Comparison of ENCODE assay signal across 1 mouse cellular context in the genomic region with DNA sequence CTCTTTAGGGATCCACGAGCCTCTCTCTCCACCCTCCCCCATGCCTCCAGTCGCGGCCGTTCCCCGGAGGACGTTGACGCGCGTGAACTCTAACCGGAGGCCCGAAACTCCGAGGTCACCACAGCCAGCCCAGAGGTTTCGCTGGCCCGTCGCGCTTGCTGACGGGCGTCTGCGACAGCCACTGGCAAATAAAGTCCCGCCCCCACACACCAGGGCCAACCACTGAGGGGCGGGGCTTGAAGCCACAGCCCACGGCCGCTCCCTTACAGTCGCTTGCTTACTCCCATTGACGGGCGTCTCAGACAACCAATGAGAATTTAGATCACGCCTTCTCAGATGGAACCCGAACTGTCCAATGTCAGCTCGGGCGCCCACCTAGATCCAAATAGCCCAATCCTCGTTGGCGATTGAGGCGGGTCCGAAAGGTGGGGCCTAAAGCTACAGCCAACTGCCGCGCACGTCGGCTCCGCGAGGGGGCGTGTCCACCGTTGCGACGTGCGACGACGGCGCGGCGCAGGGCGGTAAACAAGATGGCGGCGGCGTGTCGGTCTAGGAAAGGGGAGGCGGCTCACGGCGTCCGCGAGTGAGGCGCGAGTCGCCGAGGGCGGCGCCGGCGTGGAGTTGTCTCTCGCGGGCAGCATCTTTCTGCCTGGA.
A peak's percentile ranks its signal among the peaks of the same experiment; 100 is the strongest.
TF ChIP-seq lines count a peak whose summit lies in the region.

Stk11 (plus strand) TSS at position 514 of the 654 bp plus-strand sequence.

TF ChIP-seq in CH12.LX, 34 proteins besides CTCF, POLR2A, EP300 and RAD21 (continued from another document):
- TF ChIP-seq BHLHE40 (IDR thresholded peaks at IDR 0.05; ENCODE audit: low read depth, low read length) (no peak), E2F4 (IDR thresholded peaks at IDR 0.05; ENCODE audit: insufficient replicate concordance, low read depth, low read length) (no peak), TCF12 (IDR thresholded peaks at IDR 0.05; ENCODE audit: low read depth, low read length) (peak; percentile 95), KAT2A (IDR thresholded peaks at IDR 0.05; ENCODE audit: insufficient replicate concordance, low read length) (peak; percentile 76; the same call in 1 of the 2 replicates), USF1 (IDR thresholded peaks at IDR 0.05; ENCODE audit: low read depth, low read length) (no peak), USF2 (conservative IDR thresholded peaks at IDR 0.05; ENCODE audit: low read depth, low read length) (no peak), MEF2A (IDR thresholded peaks at IDR 0.05; ENCODE audit: borderline replicate concordance, low read depth, low read length) (no peak; the same call in 1 of the 2 replicates), SIN3A (IDR thresholded peaks at IDR 0.05; ENCODE audit: low read length) (peak; percentile 78; the same call in 1 of the 2 replicates), ETS1 (conservative IDR thresholded peaks at IDR 0.05; ENCODE audit: low read depth, low read length) (no peak), HCFC1 (IDR thresholded peaks at IDR 0.05; ENCODE audit: low read depth, low read length) (peak; percentile 77), JUN (IDR thresholded peaks at IDR 0.05; ENCODE audit: insufficient read depth, low read depth, low read length) (no peak), CHD1 (IDR thresholded peaks at IDR 0.05; ENCODE audit: low read depth, low read length) (no peak), IRF4 (IDR thresholded peaks at IDR 0.05; ENCODE audit: low read depth, low read length) (0 out of 2 replicates have a peak, but pooled peaks have one; percentile 33), POLR2AphosphoS2 (IDR thresholded peaks at IDR 0.05; ENCODE audit: low read depth, low read length) (no peak; the same call in 1 of the 2 replicates), GABPA (IDR thresholded peaks at IDR 0.05; ENCODE audit: insufficient replicate concordance, low read depth, low read length) (no peak), ZNF384 (IDR thresholded peaks at IDR 0.05; ENCODE audit: low read depth, low read length) (no peak), NELFE (IDR thresholded peaks at IDR 0.05; ENCODE audit: low read depth, low read length) (peak; percentile 64), MAFK (IDR thresholded peaks at IDR 0.05; ENCODE audit: insufficient replicate concordance, low read length) (no peak), ZMIZ1 (IDR thresholded peaks at IDR 0.05; ENCODE audit: low read depth, low read length) (peak; percentile 62; the same call in 1 of the 2 replicates)
